Mouse (Mus musculus): ENCODE data around the gene Steap3.

- TF ChIP-seq GATA1 (IDR thresholded peaks at IDR 0.05; ENCODE audit: borderline replicate concordance, low read length), result no peak
- no peak for TF ChIP-seq FLI1 (IDR thresholded peaks at IDR 0.05; ENCODE audit: low read length)
These were observed 75.3 kb downstream of the Steap3 start for GRCm38 (mm10) chr1:120197189-120197588.

Measured in megakaryocyte, embryonic 14.5 days (primary cell).